Comparison of ENCODE assay signal across 1 mouse cellular context in the genomic region with DNA sequence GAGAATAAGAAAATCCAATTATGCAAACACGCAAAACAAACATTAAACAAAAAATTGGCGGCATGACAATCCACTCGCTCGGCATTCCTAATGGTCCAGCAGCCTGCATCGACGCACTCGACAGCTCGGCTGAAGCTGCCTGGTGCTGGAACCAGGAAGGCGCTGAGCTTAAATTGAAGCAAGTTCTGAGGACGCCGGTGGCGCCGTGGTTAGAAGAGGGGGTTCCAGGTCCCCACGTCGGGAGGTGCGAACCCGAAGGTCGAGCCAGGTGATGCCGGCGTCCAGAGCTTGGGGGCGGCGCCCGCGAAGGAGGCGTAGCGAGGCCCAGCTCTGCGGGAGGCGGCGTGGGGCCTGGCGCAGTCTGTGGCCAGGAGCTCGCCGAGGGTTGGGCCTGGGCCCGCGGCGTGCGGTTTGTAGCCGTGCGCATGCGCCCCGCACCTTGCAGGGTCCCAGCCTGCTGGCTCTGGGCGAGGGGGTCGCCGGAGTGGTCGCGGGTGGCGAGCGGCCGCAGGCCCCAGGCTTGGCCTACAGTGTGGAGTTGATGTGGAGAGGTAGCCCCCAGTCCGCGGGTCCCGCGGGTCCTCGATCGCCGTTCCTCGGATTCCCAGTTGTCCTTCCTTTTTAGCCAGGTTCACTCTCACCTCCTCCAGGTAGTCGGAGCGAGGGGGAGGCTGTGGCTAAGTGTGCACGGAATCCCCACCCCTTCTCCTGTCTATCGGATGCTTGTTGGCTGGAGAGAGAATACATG.
A peak's percentile ranks its signal among the peaks of the same experiment; 100 is the strongest.
TF ChIP-seq lines count a peak whose summit lies in the region.

No protein-coding gene starts in this region.

TF ChIP-seq in MEL, 35 proteins besides CTCF, POLR2A, EP300 and RAD21 (continued from another document):
- peak; percentile 91 for TF ChIP-seq MXI1 (IDR thresholded peaks at IDR 0.05; ENCODE audit: low read depth, low read length)
- no peak for TF ChIP-seq POLR2AphosphoS2 (IDR thresholded peaks at IDR 0.05; ENCODE audit: low read length)
- TF ChIP-seq TAL1 (IDR thresholded peaks at IDR 0.05; ENCODE audit: low read length): no peak
- peak; percentile 88 for TF ChIP-seq NRF1 (IDR thresholded peaks at IDR 0.05; ENCODE audit: insufficient read depth, low read depth, low read length, poor library complexity, severe bottlenecking)
- no peak for TF ChIP-seq ZNF384 (IDR thresholded peaks at IDR 0.05; ENCODE audit: low read depth, low read length)
- TF ChIP-seq CHD1 (IDR thresholded peaks at IDR 0.05; ENCODE audit: low read depth, low read length): no peak
- no peak for TF ChIP-seq GABPA (IDR thresholded peaks at IDR 0.05; ENCODE audit: low read depth, low read length)
- TF ChIP-seq KAT2A (conservative IDR thresholded peaks at IDR 0.05; ENCODE audit: low read depth, low read length): no peak; the same call in 1 of the 2 replicates
- no peak for TF ChIP-seq SMC3 (IDR thresholded peaks at IDR 0.05; ENCODE audit: low read depth, low read length)
- TF ChIP-seq TCF12 (IDR thresholded peaks at IDR 0.05; ENCODE audit: low read depth, low read length): no peak
- no peak; the same call in 1 of the 2 replicates for TF ChIP-seq MAX (IDR thresholded peaks at IDR 0.05; ENCODE audit: low read length)
- TF ChIP-seq GATA1 (IDR thresholded peaks at IDR 0.05; ENCODE audit: low read depth, low read length): no peak
- TF ChIP-seq ETS1 (IDR thresholded peaks at IDR 0.05; ENCODE audit: low read depth, low read length): no peak; the same call in 1 of the 2 replicates
- peak; percentile 78 for TF ChIP-seq TBP (IDR thresholded peaks at IDR 0.05; ENCODE audit: low read depth, low read length)
- peak; percentile 95 for TF ChIP-seq SIN3A (IDR thresholded peaks at IDR 0.05; ENCODE audit: low read length)
- TF ChIP-seq POLR2AphosphoS5 (IDR thresholded peaks at IDR 0.05; ENCODE audit: borderline replicate concordance, low read depth, low read length): no peak
- TF ChIP-seq USF1 (IDR thresholded peaks at IDR 0.05; ENCODE audit: low read depth, low read length): no peak
- TF ChIP-seq ZC3H11A (IDR thresholded peaks at IDR 0.05; ENCODE audit: low read depth, low read length): no peak
- no peak for TF ChIP-seq ZMIZ1 (IDR thresholded peaks at IDR 0.05; ENCODE audit: low read depth, low read length)
- no peak for TF ChIP-seq E2F4 (IDR thresholded peaks at IDR 0.05; ENCODE audit: borderline replicate concordance, low read depth, low read length)
- no peak for TF ChIP-seq RCOR1 (IDR thresholded peaks at IDR 0.05; ENCODE audit: low read depth, low read length)
- TF ChIP-seq MEF2A (IDR thresholded peaks at IDR 0.05; ENCODE audit: extremely low read depth, insufficient replicate concordance, low read depth, low read length, poor library complexity, severe bottlenecking): no peak
- peak; percentile 93 for TF ChIP-seq ELF1 (IDR thresholded peaks at IDR 0.05; ENCODE audit: low read depth, low read length)
- no peak for TF ChIP-seq MAFK (IDR thresholded peaks at IDR 0.05; ENCODE audit: borderline replicate concordance, low read depth, low read length)
- no peak for TF ChIP-seq BHLHE40 (IDR thresholded peaks at IDR 0.05; ENCODE audit: borderline replicate concordance, low read depth, low read length)
- 0 out of 2 replicates have a peak, but pooled peaks have one; percentile 11 for TF ChIP-seq ZKSCAN1 (IDR thresholded peaks at IDR 0.05; ENCODE audit: low read depth, low read length)
- TF ChIP-seq MAZ (IDR thresholded peaks at IDR 0.05; ENCODE audit: low read depth, low read length): no peak
- no peak for TF ChIP-seq CHD2 (IDR thresholded peaks at IDR 0.05; ENCODE audit: low read length)
- peak; percentile 60; the same call in 1 of the 2 replicates for TF ChIP-seq NELFE (IDR thresholded peaks at IDR 0.05; ENCODE audit: low read depth, low read length)
- TF ChIP-seq JUND (IDR thresholded peaks at IDR 0.05; ENCODE audit: low read depth, low read length): no peak
- TF ChIP-seq USF2 (IDR thresholded peaks at IDR 0.05; ENCODE audit: borderline replicate concordance in 1 of 2, insufficient read depth in 1 of 2, low read depth in 1 of 2, low read length in 2 of 2): no peak
